Mouse (Mus musculus): ENCODE data around the gene Ppt1. TPM values are rescaled to one million over a fixed set of nuclear protein-coding genes. Genes with fewer than 3 reads are reported as not detected.

Ppt1 gene
- polyA plus RNA-seq, 1 experiment from 2014 or later: 102 TPM

Other genes with a start within 250 kb of the Ppt1 start
- gene 9530002B09Rik, start 147.0 kb upstream of the Ppt1 start, polyA plus RNA-seq (2014; fragmentation: Nextera tagmentation; extraction: Ambion mirVana): not detected in 2 replicates
- 66.5 and 69.7 TPM in 2 replicates for gene Cap1, start 49.8 kb downstream of the Ppt1 start, polyA plus RNA-seq (2014; fragmentation: Nextera tagmentation; extraction: Ambion mirVana)
- gene Mfsd2a, start 124.9 kb downstream of the Ppt1 start, polyA plus RNA-seq (2014; fragmentation: Nextera tagmentation; extraction: Ambion mirVana): 25.5 and 27.8 TPM in 2 replicates
- gene Mycl, start 159.4 kb downstream of the Ppt1 start, polyA plus RNA-seq (2014; fragmentation: Nextera tagmentation; extraction: Ambion mirVana): 60.9 and 70.8 TPM in 2 replicates
- gene Trit1, start 180.4 kb downstream of the Ppt1 start, polyA plus RNA-seq (2014; fragmentation: Nextera tagmentation; extraction: Ambion mirVana): 25.2 and 27.8 TPM in 2 replicates